Mouse (Mus musculus): ENCODE measurements at regions not wholly inside any gene's neighbourhood (a gene's known extent, or its start where the extent isn't known, plus 50 kb on each side); places are given as distances from the start of the nearest gene placed in this dataset.

DNA sequence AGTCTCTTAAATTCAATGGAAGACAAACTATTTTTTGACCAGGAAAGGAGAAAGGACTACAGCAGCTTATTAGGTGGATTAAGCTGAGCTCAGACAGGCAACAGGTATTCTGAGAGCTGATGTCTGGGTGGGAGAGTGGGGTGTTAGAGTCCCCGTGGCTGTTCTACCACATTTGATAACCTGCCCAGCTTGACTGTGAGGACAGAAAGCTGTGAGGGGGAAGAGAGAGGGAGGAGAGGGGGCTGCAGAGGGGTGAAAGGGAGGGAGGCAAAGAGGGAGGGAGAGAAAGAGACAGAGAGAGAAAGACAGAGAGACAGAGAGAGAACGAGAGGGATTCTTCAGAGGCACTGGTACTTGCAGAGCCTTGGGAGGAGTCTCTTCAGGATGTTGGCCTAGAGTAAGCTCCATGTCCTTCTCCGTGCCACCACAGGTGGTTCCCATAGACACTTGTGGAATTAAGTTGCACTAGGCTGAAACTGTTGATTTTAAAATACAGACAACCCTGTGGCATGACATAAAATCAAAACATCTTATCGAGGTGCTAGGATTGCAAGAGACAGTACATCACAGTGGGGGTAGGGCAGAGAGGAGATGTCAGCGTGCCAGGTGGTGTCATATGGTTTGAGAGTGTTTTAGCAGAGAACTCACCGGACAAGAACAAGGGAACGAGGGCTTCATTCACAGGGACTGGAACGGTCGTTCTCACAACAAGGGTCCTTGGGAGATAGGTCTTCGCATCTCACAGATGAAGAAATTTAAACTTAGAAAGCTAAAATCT is 243.3 kb downstream of the Ccdc91 start:
- TF ChIP-seq FLI1 (IDR thresholded peaks at IDR 0.05; ENCODE audit: low read length) = no peak
- no peak for TF ChIP-seq GATA1 (IDR thresholded peaks at IDR 0.05; ENCODE audit: borderline replicate concordance, low read length)

Measured in megakaryocyte, embryonic 14.5 days (primary cell).